Mouse (Mus musculus): ENCODE measurements around the gene Zbtb2. TPM values are rescaled to one million over a fixed set of nuclear protein-coding genes. Genes with fewer than 3 reads are reported as not detected.
A peak's percentile ranks its signal among the peaks of the same experiment; 100 is the strongest.

Zbtb2 gene
- total and polyA plus RNA-seq, 3 experiments = 6.1 to 11.4 (median 11.1) TPM

DNA sequence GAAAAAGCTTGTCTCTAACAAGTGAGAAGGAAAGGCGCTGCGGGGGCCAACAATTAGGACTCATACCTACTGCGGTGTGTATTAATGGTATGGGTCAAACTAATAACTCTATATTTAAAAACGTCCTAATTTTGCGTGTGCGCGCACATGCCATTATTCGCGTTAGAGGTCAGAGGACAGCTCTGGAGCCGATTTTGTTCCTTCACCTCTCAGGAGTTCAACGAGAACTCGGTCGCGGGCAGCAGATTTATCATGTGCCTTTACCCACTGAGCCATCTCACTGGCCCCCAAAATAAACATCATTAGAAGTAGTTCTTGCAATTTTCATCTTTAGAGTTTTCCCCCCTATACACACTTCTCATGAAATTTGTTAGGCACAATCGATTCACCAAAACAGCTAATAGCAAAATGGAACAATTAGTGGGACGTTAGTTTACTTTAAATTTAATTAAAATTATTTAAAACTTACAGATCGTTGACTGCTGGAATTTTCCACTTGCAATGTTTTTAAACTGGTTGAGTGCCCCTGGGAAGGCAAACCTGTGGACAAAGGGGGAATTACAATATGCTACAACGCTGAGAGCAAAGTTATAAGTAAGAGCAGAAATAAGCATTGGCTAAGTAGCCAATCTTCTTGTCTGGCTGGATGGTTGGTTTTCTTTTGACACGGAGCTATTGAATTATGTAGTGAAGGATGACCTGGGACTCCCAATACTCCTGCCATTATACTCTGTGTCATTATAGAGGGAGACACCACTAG, 45.3 kb upstream of the Zbtb2 start:
- DNase-seq (ENCODE audit: extremely low read depth) = no peak
- in situ Hi-C loops (cut with MboI; ENCODE audit: low pct_ligation_motif_present, low pct_unique_long_range_greater_than_20kb, low sequenced_read_pairs) (no loop called here), dilution Hi-C loops (cut with MboI; ENCODE audit: extremely low pct_ligation_motif_present, extremely low pct_unique_long_range_greater_than_20kb, low sequenced_read_pairs) (no loop called here)
- H3K79me2 ChIP-seq (replicated peaks; ENCODE audit: control insufficient read depth, extremely low read depth, insufficient read depth, poor library complexity, severe bottlenecking) = peaks cover 31% of the 10 kb centered on the region
- H3K9me3 ChIP-seq (replicated peaks; ENCODE audit: low read length) = no peaks in the 10 kb centered on the region
- peak overlapping the region; percentile 73 to 95 (median 89) for H3K4me3 ChIP-seq (replicated peaks in 1 of 3; ENCODE audit: low read depth in 2 of 3, low read length in 2 of 3, poor library complexity in 1 of 3)
- H3K9ac ChIP-seq (ENCODE audit: insufficient read depth, low read depth) = peak overlapping the region; percentile 96
- peak overlapping the region; percentile 82 for H3K4me2 ChIP-seq (ENCODE audit: insufficient read depth, low read depth, poor library complexity, severe bottlenecking)
- H3K27ac ChIP-seq (ENCODE audit: insufficient read depth, low read depth) = peak overlapping the region; percentile 81
- no peaks in the 10 kb centered on the region for H3K27me3 ChIP-seq (replicated peaks)
- peaks cover 7 to 52% of the 10 kb centered on the region in 2 experiments for H3K4me1 ChIP-seq (ENCODE audit: control insufficient read depth in 1 of 2, insufficient read depth in 2 of 2)
- TF ChIP-seq JUN (IDR thresholded peaks at IDR 0.05; ENCODE audit: insufficient read depth, low read depth, low read length) = no peak
- peak; percentile 27 for TF ChIP-seq SIN3A (IDR thresholded peaks at IDR 0.05; ENCODE audit: low read length)
- TF ChIP-seq RAD21 (IDR thresholded peaks at IDR 0.05; ENCODE audit: low read depth, low read length) = no peak; the same call in 1 of the 2 replicates
- TF ChIP-seq IRF4 (IDR thresholded peaks at IDR 0.05; ENCODE audit: low read depth, low read length) = no peak
- H3K36me3 ChIP-seq (replicated peaks in 1 of 2; ENCODE audit: control insufficient read depth in 1 of 2, insufficient read depth in 1 of 2, low read length in 1 of 2) = peaks cover 22 to 45% of the 10 kb centered on the region in 2 experiments

DNA sequence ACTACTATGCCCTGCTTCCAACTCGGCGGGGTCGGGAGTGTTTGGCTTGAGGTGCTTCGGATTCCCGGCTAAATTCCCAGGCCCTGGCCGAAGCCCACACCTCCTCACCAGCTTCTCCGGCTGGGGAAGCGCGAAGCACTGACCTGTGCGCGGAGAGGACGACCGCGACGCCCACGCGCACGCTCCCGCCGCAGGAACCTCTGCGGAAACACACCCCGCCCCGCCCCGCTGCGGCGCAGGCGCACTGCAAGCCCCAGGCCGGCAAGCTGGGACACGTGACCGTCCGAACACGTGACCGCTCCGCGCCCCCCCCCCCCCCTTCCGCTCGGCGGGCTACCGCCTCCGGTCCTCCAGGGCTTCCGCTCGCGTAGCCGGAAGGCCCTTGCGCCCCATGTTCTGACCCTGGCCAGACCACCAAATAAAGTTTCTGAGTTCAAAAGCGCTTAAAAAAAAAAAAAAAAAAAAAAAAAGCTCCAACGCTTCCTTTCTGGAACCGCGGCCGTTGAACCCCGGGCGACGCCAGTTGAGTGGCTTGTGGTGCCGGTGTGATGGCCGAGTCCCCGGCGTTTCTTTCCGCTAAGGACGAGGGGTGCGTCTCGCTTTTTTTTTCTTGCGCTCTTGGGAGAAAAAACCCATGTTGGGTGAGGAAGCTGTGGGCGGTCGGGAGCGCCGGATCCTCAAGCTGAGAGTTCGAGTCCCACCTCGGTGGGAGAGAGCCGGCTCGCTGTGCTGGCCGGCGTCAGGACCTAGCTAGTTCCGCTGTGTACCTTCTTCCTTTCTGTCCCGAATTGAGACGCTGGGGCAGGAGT, 44.4 kb upstream of the Zbtb2 start, which contains the start of the genes Rmnd1 and Armt1:
Gene Rmnd1 (minus strand): TSS at position 266 of the 809 bp plus-strand sequence.
Gene Armt1 (plus strand): TSS at position 345 of the 809 bp plus-strand sequence.
- Histone ChIP-seq H3K79me2 (replicated peaks; ENCODE audit: control insufficient read depth, extremely low read depth, insufficient read depth, poor library complexity, severe bottlenecking) (peaks cover 31% of the 10 kb centered on the region), H3K9ac (ENCODE audit: insufficient read depth, low read depth) (peak within 1 kb of the TSS; percentile 96), H3K36me3 (replicated peaks in 1 of 2; ENCODE audit: control insufficient read depth in 1 of 2, insufficient read depth in 1 of 2, low read length in 1 of 2) (peaks cover 16 to 44% of the 10 kb centered on the region in 2 experiments), H3K27ac (ENCODE audit: insufficient read depth, low read depth) (peak within 1 kb of the TSS; percentile 81), H3K27me3 (replicated peaks) (no peaks in the 10 kb centered on the region), H3K9me3 (replicated peaks; ENCODE audit: low read length) (no peaks in the 10 kb centered on the region), H3K4me3 (replicated peaks in 1 of 3; ENCODE audit: low read depth in 2 of 3, low read length in 2 of 3, poor library complexity in 1 of 3) (peak within 1 kb of the TSS; percentile 82 to 95 (median 89)), H3K4me1 (ENCODE audit: control insufficient read depth in 1 of 2, insufficient read depth in 2 of 2) (peaks cover 7 to 49% of the 10 kb centered on the region in 2 experiments), H3K4me2 (ENCODE audit: insufficient read depth, low read depth, poor library complexity, severe bottlenecking) (peak within 1 kb of the TSS; percentile 82)
- dilution Hi-C loops (cut with MboI; ENCODE audit: extremely low pct_ligation_motif_present, extremely low pct_unique_long_range_greater_than_20kb, low sequenced_read_pairs) = no loop called here
- in situ Hi-C loops (cut with MboI; ENCODE audit: low pct_ligation_motif_present, low pct_unique_long_range_greater_than_20kb, low sequenced_read_pairs) = no loop called here
- DNase-seq (ENCODE audit: extremely low read depth) = peak; percentile 91
- peak; percentile 95 for TF ChIP-seq POLR2A (IDR thresholded peaks at IDR 0.05; ENCODE audit: low read depth, low read length)
- no peak for TF ChIP-seq EP300 (IDR thresholded peaks at IDR 0.05; ENCODE audit: low read length)
- peak; percentile 96 for TF ChIP-seq ELF1 (IDR thresholded peaks at IDR 0.05; ENCODE audit: low read depth, low read length)
- TF ChIP-seq RAD21 (IDR thresholded peaks at IDR 0.05; ENCODE audit: low read depth, low read length) = no peak
- TF ChIP-seq HCFC1 (IDR thresholded peaks at IDR 0.05; ENCODE audit: low read depth, low read length) = peak; percentile 93
- no peak for TF ChIP-seq JUND (conservative IDR thresholded peaks at IDR 0.05; ENCODE audit: low read depth, low read length)
- TF ChIP-seq ETS1 (conservative IDR thresholded peaks at IDR 0.05; ENCODE audit: low read depth, low read length) = peak; percentile 56
- TF ChIP-seq NELFE (IDR thresholded peaks at IDR 0.05; ENCODE audit: low read depth, low read length) = peak; percentile 81
- TF ChIP-seq MAZ (IDR thresholded peaks at IDR 0.05; ENCODE audit: low read depth, low read length) = peak; percentile 94
- TF ChIP-seq ZNF384 (IDR thresholded peaks at IDR 0.05; ENCODE audit: low read depth, low read length) = peak; percentile 100
- TF ChIP-seq GABPA (IDR thresholded peaks at IDR 0.05; ENCODE audit: insufficient replicate concordance, low read depth, low read length) = peak; percentile 16; the same call in 1 of the 2 replicates
- TF ChIP-seq ZKSCAN1 (IDR thresholded peaks at IDR 0.05; ENCODE audit: borderline replicate concordance, low read depth, low read length) = peak; percentile 48; the same call in 1 of the 2 replicates
- TF ChIP-seq RCOR1 (conservative IDR thresholded peaks at IDR 0.05; ENCODE audit: low read depth, low read length) = peak; percentile 85; the same call in 1 of the 2 replicates
- peak; percentile 93 for TF ChIP-seq MXI1 (IDR thresholded peaks at IDR 0.05; ENCODE audit: low read depth, low read length)
- no peak for TF ChIP-seq MAFK (IDR thresholded peaks at IDR 0.05; ENCODE audit: insufficient replicate concordance, low read length)
- TF ChIP-seq SIN3A (IDR thresholded peaks at IDR 0.05; ENCODE audit: low read length) = peak; percentile 92
- no peak for TF ChIP-seq JUN (IDR thresholded peaks at IDR 0.05; ENCODE audit: insufficient read depth, low read depth, low read length)
- peak; percentile 52; the same call in 1 of the 2 replicates for TF ChIP-seq TBP (conservative IDR thresholded peaks at IDR 0.05; ENCODE audit: low read depth, low read length)
- TF ChIP-seq ZC3H11A (IDR thresholded peaks at IDR 0.05; ENCODE audit: low read depth, low read length) = no peak
- peak; percentile 75 for TF ChIP-seq POLR2AphosphoS2 (IDR thresholded peaks at IDR 0.05; ENCODE audit: low read depth, low read length)
- TF ChIP-seq USF1 (IDR thresholded peaks at IDR 0.05; ENCODE audit: low read depth, low read length) = peak; percentile 99
- TF ChIP-seq E2F4 (IDR thresholded peaks at IDR 0.05; ENCODE audit: insufficient replicate concordance, low read depth, low read length) = 0 out of 2 replicates have a peak, but pooled peaks have one; percentile 70
- TF ChIP-seq UBTF (IDR thresholded peaks at IDR 0.05; ENCODE audit: low read depth, low read length) = peak; percentile 94
- TF ChIP-seq USF2 (conservative IDR thresholded peaks at IDR 0.05; ENCODE audit: low read depth, low read length) = peak; percentile 98
- peak; percentile 99 for TF ChIP-seq MAX (IDR thresholded peaks at IDR 0.05; ENCODE audit: low read length)
- peak; percentile 63; the same call in 1 of the 2 replicates for TF ChIP-seq ZMIZ1 (IDR thresholded peaks at IDR 0.05; ENCODE audit: low read depth, low read length)
- TF ChIP-seq CHD1 (IDR thresholded peaks at IDR 0.05; ENCODE audit: low read depth, low read length) = no peak; the same call in 1 of the 2 replicates
